Mouse (Mus musculus) MEL-GATA-1-ER (cell line): ENCODE data around the gene Sav1.
A peak's percentile ranks its signal among the peaks of the same experiment; 100 is the strongest.

ENCODE experiments used
- DNase-seq: peaks from one replicate; pipeline ENCODE4 v3.0.0-alpha.2; 2012; ENCODE audit warnings: low read depth; ENCODE audit errors: extremely low read depth

Gene Sav1

GRCm38 (mm10) chr12:69957378-69957777, 29.4 kb downstream of the Sav1 start:
- DNase-seq: no peak

- no peak for DNase-seq
Observed at GRCm38 (mm10) chr12:69947502-69947901, 39.3 kb downstream of the Sav1 start.

GRCm38 (mm10) chr12:69945861-69946260, 40.9 kb downstream of the Sav1 start:
- no peak for DNase-seq

- DNase-seq: no peak
Observed at GRCm38 (mm10) chr12:69941655-69942329, 45.0 kb downstream of the Sav1 start.

- DNase-seq: peak; percentile 9
Observed at GRCm38 (mm10) chr12:69939291-69939690, 47.5 kb downstream of the Sav1 start.

GRCm38 (mm10) chr12:69937731-69938130, 49.1 kb downstream of the Sav1 start:
- no peak for DNase-seq

- peak; percentile 35 for DNase-seq
Observed at GRCm38 (mm10) chr12:69926716-69927115, 60.1 kb downstream of the Sav1 start.

GRCm38 (mm10) chr12:69924012-69924411, 62.8 kb downstream of the Sav1 start:
- peak; percentile 42 for DNase-seq

- no peak for DNase-seq
Observed at GRCm38 (mm10) chr12:69923603-69924002, 63.2 kb downstream of the Sav1 start.

- DNase-seq: no peak
Observed at GRCm38 (mm10) chr12:69923128-69923527, 63.7 kb downstream of the Sav1 start.

- DNase-seq: no peak
Observed at GRCm38 (mm10) chr12:69922099-69922498, 64.7 kb downstream of the Sav1 start.

GRCm38 (mm10) chr12:69917870-69918269, 68.9 kb downstream of the Sav1 start:
- no peak for DNase-seq
